Mouse (Mus musculus) heart, adult 8-10 months (tissue): ENCODE measurements around the gene E2f8. TPM values are rescaled to one million over a fixed set of nuclear protein-coding genes. Genes with fewer than 3 reads are reported as not detected.

Experiments
- DNase-seq: peaks from one replicate; pipeline ENCODE4 v3.0.0; 2022; ENCODE audit warnings: low spot score
- total RNA-seq, 4 experiments: library from RNA; stranded (reverse); gene quantifications; 2 replicates each; pipeline ENCODE4 v1.2.4; 2022

E2f8 gene
- total RNA-seq, result 1 to 10 TPM in 3 of 4 experiments, under 1 TPM in 1; 0.87 to 2.1 (median 1.2) TPM

GRCm38 (mm10) chr7:48881486-48881885, at the start of gene E2f8:
E2f8 (minus strand) TSS chr7:48881596.
- peak; percentile 50 for DNase-seq

- DNase-seq, result no peak
Observed at GRCm38 (mm10) chr7:48930399-48930798, 49.0 kb upstream of the E2f8 start.

DNA sequence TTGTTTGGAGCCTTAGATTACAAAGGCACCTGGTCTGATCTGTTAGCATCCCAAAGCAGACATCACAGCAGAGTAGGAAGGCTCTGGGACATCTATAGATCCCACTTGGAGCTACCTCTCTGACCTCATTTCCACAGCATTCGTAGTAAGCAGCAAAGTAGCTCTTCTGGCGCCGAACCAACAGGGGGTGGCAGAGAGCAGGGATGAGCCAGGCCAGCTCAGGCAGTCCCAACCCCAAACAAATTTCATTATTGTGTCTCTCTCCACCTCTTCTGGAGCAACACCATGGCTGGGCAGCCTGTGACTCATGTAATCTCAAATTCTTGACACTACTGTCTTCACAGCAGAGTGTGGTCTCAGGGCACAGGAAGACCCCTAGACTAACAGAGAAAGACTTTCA, 47.0 kb upstream of the E2f8 start:
- DNase-seq, result no peak

DNA sequence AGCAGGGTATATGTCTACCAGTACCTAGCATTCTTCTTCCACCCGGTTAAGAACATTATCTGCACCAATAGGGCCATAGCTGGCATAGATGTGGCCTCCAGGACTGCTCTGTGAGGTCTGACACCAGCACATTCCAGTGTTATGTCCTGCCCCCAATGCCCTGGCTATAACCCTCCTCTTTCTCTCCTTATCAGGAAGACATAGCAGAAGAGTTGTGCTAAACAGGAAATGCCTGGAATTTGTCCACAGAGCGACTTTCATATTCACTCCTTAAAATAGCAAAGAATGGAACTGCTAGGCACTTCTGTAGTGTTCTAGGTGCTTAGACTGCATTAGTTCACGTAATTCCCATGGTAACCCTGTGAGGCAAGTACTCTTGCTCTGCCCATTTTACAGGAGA, 43.8 kb upstream of the E2f8 start:
- DNase-seq, result no peak

DNA sequence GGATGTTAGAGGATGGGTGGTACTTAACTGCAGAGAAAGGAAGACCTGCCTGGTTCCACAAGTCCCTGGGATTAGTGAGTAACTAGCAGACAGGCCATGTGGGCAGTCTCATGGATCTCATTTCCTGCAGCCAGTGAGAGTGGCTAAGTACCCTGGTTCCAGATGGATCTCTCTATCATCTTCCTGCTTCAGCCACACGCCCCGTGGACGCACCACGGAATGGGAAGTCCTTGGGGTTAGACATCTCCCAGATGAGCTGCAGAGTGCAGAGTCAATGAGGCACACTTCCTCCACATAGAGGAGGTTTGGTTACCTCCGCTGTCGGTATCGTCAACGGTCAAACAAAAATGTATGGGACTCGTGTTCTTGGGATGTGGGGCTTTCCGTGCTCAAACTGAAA, 42.2 kb upstream of the E2f8 start:
- DNase-seq, result no peak

GRCm38 (mm10) chr7:48918389-48918788, 37.0 kb upstream of the E2f8 start:
- no peak for DNase-seq

GRCm38 (mm10) chr7:48917988-48918387, 36.6 kb upstream of the E2f8 start:
- no peak for DNase-seq

DNA sequence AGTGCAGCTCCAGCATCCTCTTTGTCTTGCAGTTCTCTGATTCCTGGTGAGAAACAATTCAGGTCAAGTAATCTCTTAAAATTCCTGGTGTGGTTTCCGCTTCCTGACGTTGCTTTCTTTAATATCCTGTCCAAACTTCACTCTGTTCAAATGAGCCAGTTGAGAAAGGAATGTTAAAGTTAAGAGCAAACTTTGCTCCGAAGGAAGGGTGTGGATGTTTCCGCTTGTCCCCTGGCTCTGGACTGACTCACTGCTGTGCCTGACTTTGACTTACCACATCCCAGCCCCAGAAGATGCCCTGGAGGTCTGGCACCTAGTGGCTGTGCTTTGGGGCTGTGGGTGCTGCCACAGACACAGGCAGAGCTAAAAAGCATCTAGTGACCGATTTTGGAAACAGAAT, 36.1 kb upstream of the E2f8 start:
- DNase-seq, result no peak

DNA sequence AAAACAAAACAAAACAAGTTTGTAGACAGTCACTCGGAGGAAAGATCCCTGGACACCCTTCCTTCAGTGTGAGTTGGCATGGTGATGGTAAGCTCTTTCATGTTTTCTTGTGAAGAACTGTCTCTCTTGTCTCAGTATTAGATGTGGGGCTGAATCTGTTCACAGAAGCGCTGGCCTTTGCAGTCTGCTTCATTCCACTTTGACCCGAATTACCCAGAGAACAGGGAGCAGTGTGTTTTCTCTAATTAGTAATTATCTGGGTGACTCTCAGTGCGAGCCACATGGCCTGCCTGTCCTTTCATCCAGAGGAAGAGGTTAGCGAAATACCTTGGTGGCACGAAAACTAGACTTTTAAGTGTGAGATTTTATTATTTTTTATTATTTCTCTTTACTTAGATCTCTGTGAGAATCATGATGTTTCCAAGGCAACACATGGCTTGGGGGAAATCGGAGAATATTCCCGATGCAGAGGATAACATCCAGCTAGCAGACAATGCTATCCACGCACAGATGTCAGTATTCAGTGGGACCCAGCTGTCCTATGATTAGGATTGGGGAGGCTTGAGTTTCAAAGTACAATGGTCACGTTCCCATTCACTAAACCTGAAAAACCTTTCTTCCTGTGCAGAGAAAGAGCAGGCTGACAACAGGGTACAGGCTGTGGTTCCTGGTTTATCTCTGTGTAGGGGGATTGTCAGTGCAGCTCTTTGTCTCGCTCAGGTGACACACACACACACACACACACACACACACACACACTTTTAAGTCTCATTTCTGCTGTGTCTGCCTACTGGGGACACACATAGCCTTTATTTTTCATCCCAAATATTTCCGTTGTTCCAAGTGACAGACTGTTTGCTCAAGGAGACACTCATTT, 33.5 kb upstream of the E2f8 start:
- no peak for DNase-seq

GRCm38 (mm10) chr7:48911146-48911545, 29.8 kb upstream of the E2f8 start:
- DNase-seq, result no peak

DNA sequence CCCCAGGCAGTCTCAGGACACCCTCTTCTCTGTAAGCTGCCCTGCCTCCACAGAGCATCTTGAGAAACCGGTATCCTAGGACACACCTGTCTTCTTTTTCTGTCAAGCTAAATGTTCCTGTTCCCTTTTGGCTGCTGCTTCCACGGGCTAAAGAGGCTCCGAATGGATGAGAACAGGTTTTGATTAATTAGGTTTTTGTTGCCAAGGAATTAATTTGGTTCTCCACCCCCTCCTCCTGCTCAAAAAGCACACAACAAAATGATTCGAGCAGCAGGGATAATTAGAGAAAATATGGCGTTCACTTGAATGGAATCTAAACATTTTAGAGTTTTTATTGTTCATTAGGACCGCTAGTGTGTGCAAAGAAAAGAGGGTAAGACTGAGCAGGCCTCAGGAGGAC, 28.9 kb upstream of the E2f8 start:
- no peak for DNase-seq

DNA sequence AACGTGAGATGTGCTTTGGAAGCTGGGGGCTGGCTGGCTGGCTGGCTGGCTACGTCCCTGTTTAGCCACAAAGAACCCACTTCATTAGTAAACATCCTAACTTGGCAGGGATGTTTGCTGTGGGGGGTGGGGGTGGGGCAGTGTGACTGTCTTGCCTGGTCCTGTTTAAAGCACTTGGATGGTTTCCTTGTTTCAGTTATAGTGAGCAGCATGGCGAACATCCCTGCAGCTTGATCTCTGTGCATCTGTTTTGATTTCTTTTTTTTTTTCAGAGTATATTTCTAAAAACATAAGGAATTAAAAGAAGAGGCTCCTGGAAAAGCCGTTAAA, 27.9 kb upstream of the E2f8 start:
- no peak for DNase-seq

GRCm38 (mm10) chr7:48908521-48909341, 27.3 kb upstream of the E2f8 start, which contains the start of gene Nav2:
Nav2 (plus strand) TSS chr7:48908716.
- DNase-seq, result no peak

GRCm38 (mm10) chr7:48902454-48902853, 21.1 kb upstream of the E2f8 start:
- DNase-seq, result no peak

- DNase-seq, result no peak
Observed at GRCm38 (mm10) chr7:48900408-48901167, 19.2 kb upstream of the E2f8 start.

- no peak for DNase-seq
Observed at GRCm38 (mm10) chr7:48898416-48898815, 17.0 kb upstream of the E2f8 start.

DNA sequence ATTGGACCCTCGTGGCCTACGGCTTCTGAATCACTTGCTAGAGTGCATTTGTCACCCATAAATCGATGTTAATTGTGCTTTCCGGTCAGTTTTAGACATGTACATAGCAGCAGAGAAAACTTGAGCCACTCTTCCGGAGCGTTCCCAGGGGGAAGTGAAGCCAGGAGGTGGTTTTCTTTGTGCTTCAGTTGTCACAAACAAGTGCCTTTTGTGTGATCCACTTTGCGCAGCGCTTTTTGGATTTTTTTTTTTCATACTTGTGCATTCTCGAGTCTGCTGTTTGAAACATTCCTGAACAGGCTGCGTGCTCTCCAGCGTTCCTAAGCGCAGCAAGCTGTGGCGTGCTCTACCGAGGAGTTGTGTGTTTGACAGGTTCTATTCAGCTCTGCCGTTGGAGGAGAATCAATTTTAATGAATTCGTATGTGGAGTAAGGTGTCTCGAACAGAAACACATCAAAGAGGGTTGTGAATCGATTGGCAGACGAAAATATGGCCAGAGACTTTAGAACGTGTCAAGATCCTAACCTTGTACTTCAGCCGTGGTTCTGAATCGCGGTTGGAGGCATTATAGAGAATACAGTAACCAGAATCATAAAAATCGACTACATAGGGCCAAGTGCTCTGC, 16.3 kb upstream of the E2f8 start:
- no peak for DNase-seq

GRCm38 (mm10) chr7:48896051-48896450, 14.7 kb upstream of the E2f8 start:
- DNase-seq, result no peak

GRCm38 (mm10) chr7:48895475-48895874, 14.1 kb upstream of the E2f8 start:
- no peak for DNase-seq

GRCm38 (mm10) chr7:48894763-48895162, 13.4 kb upstream of the E2f8 start:
- no peak for DNase-seq

DNA sequence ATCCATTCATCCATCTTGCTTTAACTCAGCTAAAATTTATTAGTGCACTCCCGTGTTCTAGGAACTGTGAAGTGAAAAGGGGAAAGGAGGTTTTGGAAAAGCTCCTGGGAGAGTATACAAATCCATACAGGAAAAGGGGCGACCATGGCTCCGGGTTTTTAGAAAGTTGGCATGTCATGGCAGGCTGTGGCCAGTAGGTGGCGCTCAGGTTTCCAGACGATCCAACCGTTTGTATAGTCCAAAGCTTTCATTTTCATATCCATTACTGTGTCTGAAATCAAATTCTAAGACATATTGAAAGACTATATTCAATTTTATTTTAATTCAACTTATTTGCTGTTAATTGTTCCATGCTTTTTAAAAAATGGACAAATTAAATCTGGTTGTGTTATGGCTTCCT, 12.8 kb upstream of the E2f8 start:
- peak; percentile 40 for DNase-seq

DNA sequence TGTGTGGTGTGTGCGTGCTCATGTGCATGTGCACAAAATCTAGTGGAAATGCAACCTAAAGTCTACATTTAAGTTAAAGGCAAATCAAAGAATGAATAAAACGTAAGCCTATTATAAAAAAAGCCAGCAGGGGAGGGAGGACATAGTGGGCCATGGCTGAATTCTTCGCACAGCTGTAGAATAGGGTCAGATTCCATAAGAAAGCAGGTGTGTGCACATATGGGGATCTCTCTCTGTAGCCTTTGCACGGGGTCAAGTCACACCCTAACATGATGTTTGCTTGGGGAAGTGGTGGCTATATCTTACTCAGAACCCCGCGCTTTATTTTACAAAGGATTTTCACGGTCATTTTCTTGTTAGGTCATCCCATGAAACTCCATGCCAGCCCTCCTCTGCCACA, 11.7 kb upstream of the E2f8 start:
- DNase-seq, result no peak
